Comparison of ENCODE assay signal across 10 mouse cellular contexts in the genomic region with DNA sequence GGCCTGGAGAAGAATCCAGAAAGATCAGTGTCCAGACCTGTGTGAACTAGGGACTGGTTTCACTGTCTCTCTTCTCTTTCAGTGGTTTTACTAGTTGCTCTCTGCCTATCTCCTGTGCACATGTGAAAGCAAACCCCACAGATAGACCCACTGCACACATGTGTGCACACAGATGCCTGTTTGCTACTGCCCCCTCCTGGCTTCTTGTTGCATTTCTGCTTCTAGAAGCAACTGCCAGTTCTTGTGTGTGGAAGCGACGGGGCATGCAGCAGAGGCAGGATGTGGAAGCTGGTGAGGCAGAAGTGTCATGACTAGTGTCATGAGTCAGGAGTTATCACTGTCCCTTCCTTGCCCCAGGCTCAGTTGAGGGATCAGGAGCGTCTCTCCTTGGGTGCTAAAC. TPM values are rescaled to one million over a fixed set of nuclear protein-coding genes. Genes with fewer than 3 reads are reported as not detected.
A peak's percentile ranks its signal among the peaks of the same experiment; 100 is the strongest.
DNase-seq lines count a peak whose midpoint lies in the region; ATAC-seq and TF ChIP-seq lines count a peak whose summit lies in the region.
"Had no signal": no experiment of that assay in that cellular context is flagged by ENCODE, and none has a peak within 500 bp of the region (broad histone marks: within the 10 kb centered on the region; RNA-seq: fewer than 3 reads in every experiment).

No protein-coding gene starts in this region.

- TF ChIP-seq EP300 in heart, postnatal 0 days (IDR thresholded peaks at IDR 0.05; ENCODE audit: low read depth): no peak
- 0 out of 2 replicates have a peak, but pooled peaks have one; percentile 38 for TF ChIP-seq EP300 in liver, postnatal 0 days (IDR thresholded peaks at IDR 0.05; ENCODE audit: low read depth)

- TF ChIP-seq CTCF in heart, postnatal 0 days (IDR thresholded peaks at IDR 0.05; ENCODE audit: low read depth): peak; percentile 48
- TF ChIP-seq CTCF in spleen, adult 2 months (IDR thresholded peaks at IDR 0.05; ENCODE audit: extremely low read depth, insufficient read depth, insufficient read length, insufficient replicate concordance): peak; percentile 55; the same call in 1 of the 2 replicates
- peak; percentile 84 for TF ChIP-seq CTCF in liver, postnatal 0 days (IDR thresholded peaks at IDR 0.05; ENCODE audit: low read depth)

- H3K4me1 ChIP-seq in heart, postnatal 0 days (ENCODE audit: control insufficient read depth, insufficient read depth): no peaks in the 10 kb centered on the region
- 0 out of 2 replicates have a peak, but pooled peaks cover 2% of the 10 kb centered on the region for H3K4me1 ChIP-seq in spleen, adult 2 months (ENCODE audit: control insufficient read depth, insufficient read depth, insufficient read length)
- peaks cover 28% of the 10 kb centered on the region for H3K4me1 ChIP-seq in liver, postnatal 0 days (ENCODE audit: insufficient read depth)
- H3K4me1 ChIP-seq in forebrain, embryonic 16.5 days (replicated peaks; ENCODE audit: control insufficient read depth, insufficient read depth, low read length): peaks cover 11% of the 10 kb centered on the region
- H3K4me1 ChIP-seq: neural tube, embryonic 12.5 days had no signal

- H3K9ac ChIP-seq in heart, postnatal 0 days (replicated peaks; ENCODE audit: low read depth, low read length): no peak overlapping the region
- H3K9ac ChIP-seq in liver, postnatal 0 days (replicated peaks): no peak overlapping the region
- no peak overlapping the region for H3K9ac ChIP-seq in forebrain, embryonic 16.5 days (replicated peaks; ENCODE audit: low read depth, low read length)
- H3K9ac ChIP-seq: neural tube, embryonic 12.5 days had no signal

- H3K27ac ChIP-seq in heart, postnatal 0 days (ENCODE audit: low read depth): no peak overlapping the region
- H3K27ac ChIP-seq in spleen, adult 2 months (ENCODE audit: insufficient read depth, low read length): no peak overlapping the region
- no peak overlapping the region for H3K27ac ChIP-seq in liver, postnatal 0 days (ENCODE audit: low read depth)
- no peak overlapping the region for H3K27ac ChIP-seq in forebrain, embryonic 16.5 days (ENCODE audit: low read length)
- H3K27ac ChIP-seq: neural tube, embryonic 12.5 days had no signal

- no peaks in the 10 kb centered on the region for H3K9me3 ChIP-seq in heart, postnatal 0 days (replicated peaks; ENCODE audit: control insufficient read depth, low read length)
- no peaks in the 10 kb centered on the region for H3K9me3 ChIP-seq in liver, postnatal 0 days (ENCODE audit: low read length)
- H3K9me3 ChIP-seq in forebrain, embryonic 16.5 days (ENCODE audit: control insufficient read depth, low read length): no peaks in the 10 kb centered on the region
- H3K9me3 ChIP-seq: neural tube, embryonic 12.5 days had no signal

- 42% methylated on average over 3 of the region's 3 CpGs for WGBS in heart, postnatal 0 days
- 23% methylated on average over 3 of the region's 3 CpGs for WGBS in spleen, adult 2 months
- 23% methylated on average over 3 of the region's 3 CpGs for WGBS in liver, postnatal 0 days (ENCODE audit: insufficient replicate concordance)
- whole genome bisulfite sequencing in forebrain, embryonic 16.5 days: 57% methylated on average over 3 of the region's 3 CpGs

- TF ChIP-seq POLR2A in spleen, adult 2 months (IDR thresholded peaks at IDR 0.05; ENCODE audit: low read depth, low read length): no peak

- no peak overlapping the region for H3K4me3 ChIP-seq in heart, postnatal 0 days (ENCODE audit: low read depth, low read length)
- no peak overlapping the region for H3K4me3 ChIP-seq in spleen, adult 2 months (ENCODE audit: extremely low read depth, insufficient read depth, insufficient read length)
- H3K4me3 ChIP-seq in liver, postnatal 0 days (ENCODE audit: low read depth, low read length): no peak overlapping the region
- no peak overlapping the region for H3K4me3 ChIP-seq in forebrain, embryonic 16.5 days (replicated peaks; ENCODE audit: low read length)
- H3K4me3 ChIP-seq: neural tube, embryonic 12.5 days had no signal

- no peak overlapping the region for H3K4me2 ChIP-seq in heart, postnatal 0 days (ENCODE audit: low read depth, low read length)
- no peak overlapping the region for H3K4me2 ChIP-seq in liver, postnatal 0 days (ENCODE audit: low read depth, low read length)
- H3K4me2 ChIP-seq in forebrain, embryonic 16.5 days (ENCODE audit: low read length): no peak overlapping the region
- H3K4me2 ChIP-seq: neural tube, embryonic 12.5 days had no signal

- H3K36me3 ChIP-seq in heart, postnatal 0 days (replicated peaks; ENCODE audit: control insufficient read depth, insufficient read depth, low read length): peaks cover 16% of the 10 kb centered on the region
- H3K36me3 ChIP-seq in spleen, adult 2 months (ENCODE audit: control insufficient read depth, insufficient read depth, low read length): peaks cover 84% of the 10 kb centered on the region
- H3K36me3 ChIP-seq in liver, postnatal 0 days (replicated peaks; ENCODE audit: insufficient read depth, low read length): peaks cover 63% of the 10 kb centered on the region
- peaks cover 12% of the 10 kb centered on the region for H3K36me3 ChIP-seq in forebrain, embryonic 16.5 days (ENCODE audit: control insufficient read depth, insufficient read depth)

- ATAC-seq in heart, postnatal 0 days (ENCODE audit: insufficient read depth, low read depth): no peak
- ATAC-seq in liver, postnatal 0 days: peak; percentile 22
- ATAC-seq in forebrain, embryonic 16.5 days: no peak

- no peaks in the 10 kb centered on the region for H3K27me3 ChIP-seq in heart, postnatal 0 days (ENCODE audit: control insufficient read depth, insufficient read depth, low read length)
- no peaks in the 10 kb centered on the region for H3K27me3 ChIP-seq in spleen, adult 2 months (ENCODE audit: control insufficient read depth, insufficient read depth, low read length)
- no peaks in the 10 kb centered on the region for H3K27me3 ChIP-seq in liver, postnatal 0 days (ENCODE audit: insufficient read depth, low read length)
- H3K27me3 ChIP-seq in forebrain, embryonic 16.5 days (replicated peaks; ENCODE audit: control insufficient read depth, insufficient read depth, low read length): no peaks in the 10 kb centered on the region
- H3K27me3 ChIP-seq: neural tube, embryonic 12.5 days had no signal

- DNase-seq in heart, postnatal 0 days (ENCODE audit: low spot score): no peak
- DNase-seq in heart, adult 11 months: no peak
- DNase-seq in spleen, adult 2 months (ENCODE audit: low read depth in 1 of 2, low spot score in 2 of 2): peak; percentile 60 to 68
- DNase-seq in spleen, adult 12 weeks (ENCODE audit: low spot score): no peak
- DNase-seq in embryo, embryonic 11 days: peak; percentile 59
- peak; percentile 79 for DNase-seq in liver, postnatal 0 days
- peak; percentile 82 for DNase-seq in thymus, postnatal 14 days

RNA-seq across cellular contexts. Expression of gene Orm2, which starts 9.6 kb away (rescaled TPM):
- not detected in 2 replicates for total RNA-seq in heart, postnatal 0 days (2014; rRNA removed; ENCODE audit: low replicate concordance)
- polyA plus RNA-seq in heart, postnatal 0 days (2015; fragmentation: Nextera tagmentation; extraction: Ambion mirVana): not detected in 2 replicates
- not detected in 2 replicates for polyA plus RNA-seq in spleen, adult 2 months (2012; rRNA removed)
- polyA plus RNA-seq in liver, postnatal 0 days (2015; fragmentation: Nextera tagmentation; extraction: Ambion mirVana): not detected in 2 replicates
- polyA plus RNA-seq in forebrain, embryonic 16.5 days (2015; fragmentation: Nextera tagmentation; extraction: Ambion mirVana): not detected in 2 replicates
- total RNA-seq: heart, postnatal 36 days had no signal
- polyA plus RNA-seq: neural tube, embryonic 12.5 days had no signal

RNA-seq across cellular contexts. Expression of gene Orm3, which starts 15.9 kb away (rescaled TPM):
- not detected in 2 replicates for total RNA-seq in heart, postnatal 0 days (2014; rRNA removed; ENCODE audit: low replicate concordance)
- polyA plus RNA-seq in heart, postnatal 0 days (2015; fragmentation: Nextera tagmentation; extraction: Ambion mirVana): not detected in 2 replicates
- not detected in 2 replicates for polyA plus RNA-seq in spleen, adult 2 months (2012; rRNA removed)
- not detected in 2 replicates for polyA plus RNA-seq in liver, postnatal 0 days (2015; fragmentation: Nextera tagmentation; extraction: Ambion mirVana)
- polyA plus RNA-seq in forebrain, embryonic 16.5 days (2015; fragmentation: Nextera tagmentation; extraction: Ambion mirVana): not detected in 2 replicates
- polyA plus RNA-seq: neural tube, embryonic 12.5 days had no signal

RNA-seq across cellular contexts. Expression of gene Orm1, which starts 27.5 kb away (rescaled TPM):
- total RNA-seq in heart, postnatal 0 days (2014; rRNA removed; ENCODE audit: low replicate concordance): not detected in 2 replicates
- polyA plus RNA-seq in heart, postnatal 0 days (2015; fragmentation: Nextera tagmentation; extraction: Ambion mirVana): not detected in 2 replicates
- polyA plus RNA-seq in spleen, adult 2 months (2012; rRNA removed): 0.43 and 0.53 TPM in 2 replicates
- 2.5 and 4.5 TPM in 2 replicates for polyA plus RNA-seq in liver, postnatal 0 days (2015; fragmentation: Nextera tagmentation; extraction: Ambion mirVana)
- polyA plus RNA-seq in forebrain, embryonic 16.5 days (2015; fragmentation: Nextera tagmentation; extraction: Ambion mirVana): not detected in 2 replicates
- polyA plus RNA-seq: neural tube, embryonic 12.5 days had no signal

RNA-seq across cellular contexts. Expression of gene Akna, which starts 31.3 kb away (rescaled TPM):
- 4.1 and 5.5 TPM in 2 replicates for total RNA-seq in heart, postnatal 0 days (2014; rRNA removed; ENCODE audit: low replicate concordance)
- polyA plus RNA-seq in heart, postnatal 0 days (2015; fragmentation: Nextera tagmentation; extraction: Ambion mirVana): 1.3 and 1.4 TPM in 2 replicates
- 94.1 and 100 TPM in 2 replicates for polyA plus RNA-seq in spleen, adult 2 months (2012; rRNA removed)
- polyA plus RNA-seq in liver, postnatal 0 days (2015; fragmentation: Nextera tagmentation; extraction: Ambion mirVana): 4.6 and 5.2 TPM in 2 replicates
- 10.6 and 11.2 TPM in 2 replicates for polyA plus RNA-seq in forebrain, embryonic 16.5 days (2015; fragmentation: Nextera tagmentation; extraction: Ambion mirVana)

Comparison
In these comparisons a context has a peak if more than half of its experiments do, and no peak if none do; other contexts are left out.
1. DNase-seq: peak in spleen, adult 2 months (2 of 2), embryo, embryonic 11 days (single experiment), liver, postnatal 0 days (single experiment) and thymus, postnatal 14 days (single experiment); none in heart, postnatal 0 days (single experiment), heart, adult 11 months (single experiment) and spleen, adult 12 weeks (single experiment).
2. Peak in every context shown above with its lines, with median percentiles within 50 percentile points of each other: CTCF ChIP-seq.